Mouse (Mus musculus): ENCODE results near the gene Izumo4. TPM values are rescaled to one million over a fixed set of nuclear protein-coding genes. Genes with fewer than 3 reads are reported as not detected.

Izumo4 gene
- polyA plus RNA-seq (2017; shearing (Covaris generic)), result 188 TPM

GRCm38 (mm10) chr10:80701721-80702535, at the start of gene Izumo4, which contains the start of gene Mob3a:
Gene Izumo4, plus strand, starts transcription at chr10:80702184.
Gene Mob3a, minus strand, starts transcription at chr10:80701977.

GRCm38 (mm10) chr10:80656863-80657623, 44.9 kb upstream of the Izumo4 start, which contains the start of gene Btbd2:
Gene Btbd2, minus strand, starts transcription at chr10:80657071.

DNA sequence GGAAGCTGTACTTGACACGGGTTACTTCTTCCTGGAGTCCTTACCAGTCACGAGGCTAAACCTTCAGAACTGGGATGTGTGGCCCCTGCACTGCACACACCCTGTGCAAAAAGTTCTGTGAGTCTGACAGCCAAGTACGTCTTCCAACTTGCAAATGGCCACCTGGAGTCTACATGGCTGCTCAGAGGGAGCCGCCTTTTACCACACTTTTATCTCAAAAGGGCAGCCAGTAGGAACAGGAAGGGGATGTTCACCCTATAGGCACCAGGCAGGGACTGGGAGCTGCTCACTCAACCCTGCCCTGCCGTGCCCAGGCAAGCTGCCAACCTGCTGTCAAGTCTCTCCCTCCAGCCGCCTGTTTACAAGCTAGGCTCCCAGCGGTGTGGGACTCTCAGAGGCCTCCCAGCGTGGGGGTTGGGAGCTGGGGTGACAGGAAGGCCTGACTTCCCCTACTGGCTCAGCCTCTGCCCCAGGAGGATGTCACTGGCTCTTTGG, 24.0 kb upstream of the Izumo4 start, which contains the start of gene Mknk2:
Mknk2 (minus strand) TSS at position 171 of the 495 bp plus-strand sequence.

DNA sequence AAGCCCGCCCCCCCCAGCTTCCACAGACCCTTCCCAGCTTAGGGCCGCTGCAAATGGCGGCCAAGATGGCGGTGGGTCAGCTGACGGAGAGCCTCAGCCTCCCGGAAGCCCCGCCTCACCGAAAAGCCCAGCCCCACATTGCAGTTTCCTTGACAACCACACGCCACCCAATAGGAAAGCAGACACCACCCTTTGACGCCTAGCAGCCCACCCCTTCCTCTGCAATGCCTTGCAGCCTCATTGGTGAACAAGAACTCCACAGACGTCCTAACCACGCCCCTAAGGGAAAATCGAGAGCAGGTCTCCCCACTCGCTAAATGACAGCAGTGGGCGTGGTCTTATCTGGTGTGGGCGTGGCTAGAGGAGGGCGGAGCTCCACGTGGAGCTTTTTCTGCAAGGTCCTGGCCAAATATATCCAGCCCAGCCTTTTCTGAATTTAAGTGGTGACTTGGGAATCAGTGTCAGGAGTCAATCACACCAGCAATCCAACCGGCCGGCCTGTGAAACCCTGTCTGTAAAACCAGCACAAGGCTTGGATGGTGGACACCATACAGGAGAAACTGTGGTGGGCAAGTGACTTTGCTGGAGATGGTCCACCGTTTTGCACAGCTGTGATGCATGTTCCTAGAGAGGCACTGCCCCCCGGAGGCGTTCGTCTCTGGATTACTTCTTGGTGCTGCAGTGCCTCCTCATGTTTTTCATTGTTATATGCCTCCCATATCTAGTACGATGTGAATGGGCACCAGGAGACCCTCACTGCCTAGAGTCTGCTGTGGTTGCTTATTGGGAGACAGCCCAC, 40.4 kb downstream of the Izumo4 start, which contains the start of gene Ap3d1:
Ap3d1 (minus strand) TSS at position 85 of the 799 bp plus-strand sequence.

DNA sequence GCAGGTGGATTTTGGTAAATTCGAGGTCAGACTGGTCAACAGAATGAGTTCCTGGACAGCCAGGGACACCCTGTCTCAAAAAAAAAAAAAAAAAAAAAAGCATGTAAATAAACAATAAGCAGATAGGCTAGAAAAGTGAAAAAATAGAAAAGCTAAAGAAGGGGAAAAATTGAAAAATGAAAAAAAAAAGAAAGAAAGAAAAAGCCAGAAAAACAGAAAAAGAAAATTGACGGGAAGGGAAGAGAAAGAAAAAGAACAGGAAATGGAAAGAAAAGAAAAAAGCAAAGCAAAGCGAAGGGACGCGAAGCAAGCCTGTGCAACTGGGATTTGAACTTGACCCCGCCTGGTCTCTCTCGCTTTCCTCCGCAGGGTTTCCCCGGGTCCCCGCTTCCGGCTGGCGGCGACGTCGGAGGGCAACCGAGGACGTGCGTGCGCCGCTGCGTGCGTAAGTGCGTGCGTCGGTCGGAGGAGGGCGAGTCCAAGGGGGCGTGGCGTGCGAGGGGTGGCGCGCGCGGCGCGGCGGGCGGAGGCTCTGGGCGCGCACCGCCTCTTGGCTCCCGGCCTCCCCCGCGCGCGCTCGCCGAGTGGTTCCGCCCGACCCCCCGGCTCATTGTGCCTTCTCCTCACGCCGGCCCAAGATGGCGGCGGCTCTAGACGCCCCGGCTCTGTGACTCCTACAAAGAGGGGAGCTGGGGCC, 52.8 kb downstream of the Izumo4 start, which contains the start of gene Dot1l:
Dot1l (plus strand) TSS at position 613 of the 697 bp plus-strand sequence.

Other genes with a start within 250 kb of the Izumo4 start
- not detected for gene Onecut3, start 207.3 kb upstream of the Izumo4 start, polyA plus RNA-seq (2017; shearing (Covaris generic))
- not detected for gene Atp8b3, start 163.1 kb upstream of the Izumo4 start, polyA plus RNA-seq (2017; shearing (Covaris generic))
- gene Rexo1, start 140.6 kb upstream of the Izumo4 start, polyA plus RNA-seq (2017; shearing (Covaris generic)), result 59.7 TPM
- gene Klf16, start 124.9 kb upstream of the Izumo4 start, polyA plus RNA-seq (2017; shearing (Covaris generic)), result 1.1 TPM
- 36.0 TPM for gene Abhd17a, start 111.8 kb upstream of the Izumo4 start, polyA plus RNA-seq (2017; shearing (Covaris generic))
- 136 TPM for gene Scamp4, start 99.3 kb upstream of the Izumo4 start, polyA plus RNA-seq (2017; shearing (Covaris generic))
- 6.4 TPM for gene Adat3, start 99.3 kb upstream of the Izumo4 start, polyA plus RNA-seq (2017; shearing (Covaris generic))
- gene Gm49322, start 96.2 kb upstream of the Izumo4 start, polyA plus RNA-seq (2017; shearing (Covaris generic)), result 10.5 TPM
- gene Csnk1g2, start 79.3 kb upstream of the Izumo4 start, polyA plus RNA-seq (2017; shearing (Covaris generic)), result 9.8 TPM
- 4.6 TPM for gene Btbd2, start 45.1 kb upstream of the Izumo4 start, polyA plus RNA-seq (2017; shearing (Covaris generic))
- 17.5 TPM for gene Mknk2, start 24.1 kb upstream of the Izumo4 start, polyA plus RNA-seq (2017; shearing (Covaris generic))
- 426 TPM for gene Mob3a, start 207 bp upstream of the Izumo4 start, polyA plus RNA-seq (2017; shearing (Covaris generic))
- 52.0 TPM for gene Ap3d1, start 40.1 kb downstream of the Izumo4 start, polyA plus RNA-seq (2017; shearing (Covaris generic))
- gene Dot1l, start 53.0 kb downstream of the Izumo4 start, polyA plus RNA-seq (2017; shearing (Covaris generic)), result 9.4 TPM
- gene Sf3a2, start 96.0 kb downstream of the Izumo4 start, polyA plus RNA-seq (2017; shearing (Covaris generic)), result 68.2 TPM
- gene Plekhj1, start 96.4 kb downstream of the Izumo4 start, polyA plus RNA-seq (2017; shearing (Covaris generic)), result 259 TPM
- gene Amh, start 103.1 kb downstream of the Izumo4 start, polyA plus RNA-seq (2017; shearing (Covaris generic)), result not detected
- not detected for gene Jsrp1, start 111.3 kb downstream of the Izumo4 start, polyA plus RNA-seq (2017; shearing (Covaris generic))
- 2,156 TPM for gene Oaz1, start 124.5 kb downstream of the Izumo4 start, polyA plus RNA-seq (2017; shearing (Covaris generic))
- gene Lingo3, start 141.9 kb downstream of the Izumo4 start, polyA plus RNA-seq (2017; shearing (Covaris generic)), result not detected
- 200 TPM for gene Lsm7, start 153.0 kb downstream of the Izumo4 start, polyA plus RNA-seq (2017; shearing (Covaris generic))
- gene Sppl2b, start 153.1 kb downstream of the Izumo4 start, polyA plus RNA-seq (2017; shearing (Covaris generic)), result 39.7 TPM
- gene Tmprss9, start 169.7 kb downstream of the Izumo4 start, polyA plus RNA-seq (2017; shearing (Covaris generic)), result not detected
- 243 TPM for gene Timm13, start 198.8 kb downstream of the Izumo4 start, polyA plus RNA-seq (2017; shearing (Covaris generic))
- gene Lmnb2, start 216.1 kb downstream of the Izumo4 start, polyA plus RNA-seq (2017; shearing (Covaris generic)), result 18.9 TPM
- 93.6 TPM for gene Gadd45b, start 227.9 kb downstream of the Izumo4 start, polyA plus RNA-seq (2017; shearing (Covaris generic))

Data from inflammation-experienced regulatory T-cells, adult 16 weeks (primary cell).